Mouse (Mus musculus) neutrophil, adult 59 days (primary cell): ENCODE results near the gene Nras. TPM values are rescaled to one million over a fixed set of nuclear protein-coding genes. Genes with fewer than 3 reads are reported as not detected.

ENCODE experiments used
- total RNA-seq, 2 experiments: library from RNA; stranded (reverse); gene quantifications; 1 replicate in 1 of 2; 2 replicates in 1 of 2; pipeline ENCODE4 v1.2.4; 2023

Nras gene
- 10 to 100 TPM; 83.3 to 87.5 TPM for total RNA-seq

DNA sequence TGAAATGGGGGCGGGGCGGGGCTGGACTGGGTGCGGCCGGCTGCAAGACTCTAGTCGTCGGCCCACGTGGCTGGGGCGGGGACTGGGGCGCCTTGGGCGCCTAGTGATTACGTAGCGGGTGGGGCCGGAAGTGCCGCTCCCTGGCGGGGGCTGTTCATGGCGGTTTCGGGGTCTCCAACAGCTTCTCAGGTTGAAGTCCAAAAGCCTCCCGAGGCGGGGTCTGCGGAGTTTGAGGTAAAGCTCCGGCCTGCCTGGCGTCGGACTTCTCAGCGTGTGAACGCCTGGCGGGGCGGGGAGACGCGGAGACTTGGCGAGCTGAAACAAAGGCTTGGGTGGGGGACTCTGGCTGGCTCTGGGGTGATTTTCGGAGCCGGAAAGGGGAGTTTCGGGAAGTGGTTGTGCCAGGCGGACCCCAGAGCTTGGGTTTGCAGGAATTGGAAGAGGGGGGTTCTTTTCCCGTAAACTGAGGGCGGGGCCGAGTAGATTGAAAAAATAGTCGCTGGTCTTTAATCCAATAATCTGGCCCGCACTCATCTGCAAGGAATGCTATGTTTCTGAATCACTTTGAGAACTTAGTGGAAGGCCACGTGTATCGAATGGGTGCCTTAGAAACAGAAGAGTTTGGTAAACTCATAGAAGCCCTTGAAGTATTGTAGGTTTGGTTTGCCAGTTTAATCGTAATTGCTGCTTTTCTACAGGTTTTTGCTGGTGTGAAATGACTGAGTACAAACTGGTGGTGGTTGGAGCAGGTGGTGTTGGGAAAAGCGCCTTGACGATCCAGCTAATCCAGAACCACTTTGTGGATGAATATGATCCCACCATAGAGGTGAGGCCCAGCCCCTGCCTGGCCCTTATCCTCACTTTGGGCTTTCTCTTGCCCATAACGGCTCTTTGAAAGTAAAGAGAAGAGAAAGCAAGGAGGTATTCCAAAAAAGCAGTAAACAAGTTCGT, at the start of gene Nras:
TSS of gene Nras (plus strand) at position 79 of the 951 bp plus-strand sequence.

DNA sequence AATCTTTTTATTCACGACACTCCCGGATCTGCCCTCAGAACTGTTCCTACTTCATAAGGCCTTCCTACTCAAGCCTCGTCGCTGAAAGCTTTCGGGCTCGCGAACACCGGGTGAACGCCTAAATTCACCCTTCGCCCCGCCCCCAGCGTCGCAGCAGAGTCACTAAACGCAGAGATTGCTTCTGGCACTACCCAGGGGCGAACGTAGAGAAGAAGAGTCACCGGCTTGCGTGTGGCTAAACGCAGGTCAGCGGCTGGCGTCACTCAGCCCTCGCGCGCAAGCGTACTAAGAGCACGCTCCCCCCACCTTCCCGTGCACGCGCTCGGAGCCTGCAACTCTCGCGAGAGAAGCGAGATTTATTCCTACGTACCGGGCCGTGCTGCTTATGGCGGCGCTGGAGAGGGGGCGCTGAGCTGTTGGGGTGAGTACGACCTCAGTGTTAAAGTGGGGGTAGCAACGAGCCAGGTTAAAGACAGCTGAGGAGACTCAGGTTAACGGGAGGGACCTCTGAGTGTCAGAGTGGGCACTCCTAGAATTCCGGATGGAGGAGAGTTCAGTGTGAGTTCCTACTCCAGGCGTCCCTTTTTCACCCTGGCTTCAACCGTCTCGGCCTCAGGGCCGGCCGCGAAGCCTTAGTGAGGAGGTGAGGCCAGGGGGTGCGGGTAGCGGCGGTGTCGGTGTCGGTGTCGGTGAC, 37.7 kb upstream of the Nras start, which contains the start of gene Csde1:
TSS of gene Csde1 (plus strand) at position 178 of the 694 bp plus-strand sequence.

DNA sequence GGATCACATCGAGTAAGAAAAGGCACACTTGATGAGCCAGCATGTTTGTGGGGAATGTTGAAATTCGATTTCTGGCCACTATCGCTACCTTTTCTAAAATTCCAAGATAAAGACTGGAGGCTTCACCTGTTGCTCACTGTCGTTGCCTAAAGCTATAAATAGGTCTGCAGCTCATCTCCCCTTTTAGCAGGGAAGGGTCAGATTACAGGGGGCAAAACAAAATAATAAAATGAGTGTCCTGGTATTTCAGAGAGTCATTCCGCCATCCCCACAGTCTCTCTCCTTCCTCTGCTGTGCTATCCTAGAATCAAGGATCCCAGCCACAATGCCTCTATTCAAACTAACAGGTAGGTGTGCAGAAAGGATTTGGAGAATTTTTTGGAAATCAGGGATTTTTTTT, 15.7 kb downstream of the Nras start, which contains the start of gene Ampd1:
TSS of gene Ampd1 (plus strand) at position 244 of the 400 bp plus-strand sequence.

DNA sequence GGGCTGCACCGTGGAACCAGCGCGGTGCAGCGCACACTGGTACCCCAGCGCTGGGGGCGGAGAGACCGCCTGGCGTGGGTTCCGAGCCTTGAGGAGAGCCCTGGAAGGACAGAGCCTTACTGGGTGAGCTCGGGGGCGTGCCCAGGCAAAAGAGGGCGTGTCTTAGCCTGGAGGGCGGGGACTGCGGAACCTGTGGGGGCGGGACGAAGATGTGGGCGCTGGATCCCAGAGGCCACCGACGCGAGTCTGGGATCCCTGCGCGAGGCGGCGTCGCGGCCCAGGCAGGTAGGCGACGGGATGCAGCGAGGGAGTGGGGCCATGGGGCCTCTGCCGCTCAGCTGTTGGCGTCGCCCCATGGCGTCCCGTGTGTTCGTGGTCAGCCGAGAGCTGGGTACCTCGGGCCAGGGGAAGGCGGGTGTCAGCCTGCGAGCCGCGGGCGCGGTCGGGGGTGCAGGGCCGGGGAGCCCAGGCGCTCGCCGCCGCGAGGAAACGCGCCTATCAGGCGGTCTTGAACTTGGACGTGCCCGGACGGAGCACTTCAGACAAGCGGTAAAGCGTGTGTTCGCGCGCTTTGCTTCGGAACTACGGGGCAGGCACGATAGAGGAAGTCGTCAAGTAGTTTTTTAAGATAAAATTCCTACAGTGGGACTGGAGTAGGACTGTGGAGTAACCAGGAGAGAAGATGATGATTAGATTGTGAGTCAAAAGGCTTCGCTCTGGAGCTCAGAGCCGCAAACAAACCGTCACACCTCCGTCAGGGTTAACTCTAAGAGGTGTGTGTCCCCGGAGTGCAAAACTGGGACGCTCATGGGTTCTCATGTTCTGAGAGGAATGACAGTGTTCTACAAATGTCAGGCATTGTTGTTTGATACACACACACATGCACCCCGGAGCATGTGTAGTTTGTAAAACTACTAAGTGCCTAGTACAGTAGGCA, 44.6 kb downstream of the Nras start, which contains the start of gene Dennd2c:
TSS of gene Dennd2c (plus strand) at position 151 of the 937 bp plus-strand sequence.

Other genes with a start within 250 kb of the Nras start
- not detected for gene Sycp1, start 122.2 kb upstream of the Nras start, total RNA-seq
- not detected for gene Nr1h5, start 94.2 kb upstream of the Nras start, total RNA-seq
- gene Sike1, start 62.6 kb upstream of the Nras start, total RNA-seq = 10 to 100 TPM; 56.2 to 63.7 TPM
- gene Csde1, start 37.9 kb upstream of the Nras start, total RNA-seq = 100 to 1,000 TPM; 247 to 277 TPM
- not detected for gene Ampd1, start 15.7 kb downstream of the Nras start, total RNA-seq
- gene Dennd2c, start 44.3 kb downstream of the Nras start, total RNA-seq = 1 to 10 TPM; 1.4 to 2.4 TPM
- 10 to 100 TPM; 35.9 to 39.1 TPM for gene Bcas2, start 113.4 kb downstream of the Nras start, total RNA-seq
- gene Trim33, start 221.0 kb downstream of the Nras start, total RNA-seq = 10 to 100 TPM; 45.5 to 46.9 TPM